12 mouse cellular contexts compared by ENCODE assay signal in the genomic region with DNA sequence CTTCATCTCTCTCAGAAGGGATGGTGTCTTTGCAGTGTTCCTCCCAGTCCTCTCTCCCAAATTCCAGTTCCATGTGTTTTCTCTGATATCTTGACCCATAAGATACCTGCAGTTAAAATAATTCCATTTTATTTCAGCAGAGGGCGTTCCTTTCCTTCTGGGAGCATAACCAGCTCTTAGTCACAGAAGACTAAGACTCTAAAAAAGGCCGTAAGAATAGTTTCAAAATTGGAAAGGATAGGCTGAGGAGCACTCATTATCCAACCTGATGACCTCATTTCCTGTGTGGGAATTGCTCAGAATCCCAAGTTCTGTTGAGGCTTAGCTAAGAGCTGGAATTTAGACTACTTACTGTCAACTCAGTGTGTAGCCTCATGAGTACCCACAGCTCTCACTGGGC. TPM values are rescaled to one million over a fixed set of nuclear protein-coding genes. Genes with fewer than 3 reads are reported as not detected.
DNase-seq lines count a peak whose midpoint lies in the region; ATAC-seq and TF ChIP-seq lines count a peak whose summit lies in the region.
"Had no signal": no experiment of that assay in that cellular context is flagged by ENCODE, and none has a peak within 500 bp of the region (broad histone marks: within the 10 kb centered on the region; RNA-seq: fewer than 3 reads in every experiment).

No protein-coding gene starts in this region.

- no peaks in the 10 kb centered on the region for H3K9me3 ChIP-seq in CH12.LX (replicated peaks; ENCODE audit: low read length)
- H3K9me3 ChIP-seq: embryonic facial prominence, embryonic 13.5 days; kidney, embryonic 15.5 days had no signal

- dilution Hi-C loops in CH12.LX (cut with MboI; ENCODE audit: extremely low pct_ligation_motif_present, extremely low pct_unique_long_range_greater_than_20kb, low sequenced_read_pairs) = no loop called here

- no peak for TF ChIP-seq POLR2A in CH12.LX (IDR thresholded peaks at IDR 0.05; ENCODE audit: low read depth, low read length)

- in situ Hi-C loops in CH12.LX (cut with MboI; ENCODE audit: low pct_ligation_motif_present, low pct_unique_long_range_greater_than_20kb, low sequenced_read_pairs) = no loop called here

- H3K79me2 ChIP-seq in CH12.LX (replicated peaks; ENCODE audit: control insufficient read depth, extremely low read depth, insufficient read depth, poor library complexity, severe bottlenecking) = no peaks in the 10 kb centered on the region

- no peak overlapping the region for H3K4me2 ChIP-seq in CH12.LX (ENCODE audit: insufficient read depth, low read depth, poor library complexity, severe bottlenecking)
- H3K4me2 ChIP-seq: embryonic facial prominence, embryonic 13.5 days; kidney, embryonic 15.5 days had no signal

- TF ChIP-seq CTCF in layer of hippocampus, adult 2 months (conservative IDR thresholded peaks at IDR 0.05) = peak; percentile 77
- peak; percentile 34 to 86; a peak in 3 of 4 replicates for TF ChIP-seq CTCF in CH12.LX (conservative IDR thresholded peaks at IDR 0.05 in 1 of 2, IDR thresholded peaks at IDR 0.05 in 1 of 2; ENCODE audit: low read depth in 2 of 2, low read length in 2 of 2)

- peaks cover 3% of the 10 kb centered on the region for H3K27me3 ChIP-seq in CH12.LX (replicated peaks)
- H3K27me3 ChIP-seq: embryonic facial prominence, embryonic 13.5 days; kidney, embryonic 15.5 days had no signal

- H3K9ac ChIP-seq in CH12.LX (ENCODE audit: insufficient read depth, low read depth) = no peak overlapping the region
- H3K9ac ChIP-seq: embryonic facial prominence, embryonic 13.5 days; kidney, embryonic 15.5 days had no signal

- no peak overlapping the region for H3K27ac ChIP-seq in layer of hippocampus, adult 2 months
- H3K27ac ChIP-seq in CH12.LX (ENCODE audit: insufficient read depth, low read depth) = no peak overlapping the region
- H3K27ac ChIP-seq: embryonic facial prominence, embryonic 13.5 days; kidney, embryonic 15.5 days had no signal

- ATAC-seq in frontal cortex, adult (ENCODE audit: low TSS enrichment) = peak; percentile 92
- ATAC-seq: CD4-positive, CD25-positive, alpha-beta regulatory T cell, adult 4 months had no signal

- H3K4me3 ChIP-seq in layer of hippocampus, adult 2 months = no peak overlapping the region
- no peak overlapping the region for H3K4me3 ChIP-seq in CH12.LX (replicated peaks in 1 of 3; ENCODE audit: low read depth in 2 of 3, low read length in 2 of 3, poor library complexity in 1 of 3)
- H3K4me3 ChIP-seq: embryonic facial prominence, embryonic 13.5 days; kidney, embryonic 15.5 days had no signal

- peaks cover 4 to 34% of the 10 kb centered on the region in 2 experiments for H3K4me1 ChIP-seq in CH12.LX (ENCODE audit: control insufficient read depth in 1 of 2, insufficient read depth in 2 of 2)

- DNase-seq in frontal cortex, postnatal 14 days (ENCODE audit: low spot score in 2 of 2) = no peak
- no peak for DNase-seq in layer of hippocampus, adult 2 months (ENCODE audit: low spot score in 2 of 2)
- no peak for DNase-seq in layer of hippocampus, adult 11-12 months (ENCODE audit: low spot score)
- DNase-seq in CH12.LX (ENCODE audit: extremely low read depth) = no peak
- peak; percentile 54 for DNase-seq in embryo, embryonic 11 days
- DNase-seq in retina, postnatal 1 day = no peak
- no peak for DNase-seq in ovary, postnatal 14 days (ENCODE audit: low spot score)
- DNase-seq: lung, adult 2 months had no signal

- TF ChIP-seq EP300 in CH12.LX (IDR thresholded peaks at IDR 0.05; ENCODE audit: low read length) = no peak

- no peaks in the 10 kb centered on the region for H3K36me3 ChIP-seq in CH12.LX (replicated peaks in 1 of 2; ENCODE audit: control insufficient read depth in 1 of 2, insufficient read depth in 1 of 2, low read length in 1 of 2)
- H3K36me3 ChIP-seq: embryonic facial prominence, embryonic 13.5 days; kidney, embryonic 15.5 days had no signal

- TF ChIP-seq RAD21 in CH12.LX (IDR thresholded peaks at IDR 0.05; ENCODE audit: low read depth, low read length) = peak; percentile 89

TF ChIP-seq in CH12.LX, 34 proteins besides CTCF, POLR2A, EP300 and RAD21:
- TF ChIP-seq MAFK (IDR thresholded peaks at IDR 0.05; ENCODE audit: insufficient replicate concordance, low read length) (no peak), CHD1 (IDR thresholded peaks at IDR 0.05; ENCODE audit: low read depth, low read length) (no peak), GABPA (IDR thresholded peaks at IDR 0.05; ENCODE audit: insufficient replicate concordance, low read depth, low read length) (no peak), ZC3H11A (IDR thresholded peaks at IDR 0.05; ENCODE audit: low read depth, low read length) (peak; percentile 54; the same call in 1 of the 2 replicates), NELFE (IDR thresholded peaks at IDR 0.05; ENCODE audit: low read depth, low read length) (peak; percentile 12; the same call in 1 of the 2 replicates), USF2 (conservative IDR thresholded peaks at IDR 0.05; ENCODE audit: low read depth, low read length) (no peak), SMC3 (IDR thresholded peaks at IDR 0.05; ENCODE audit: low read depth, low read length) (peak; percentile 83), JUND (conservative IDR thresholded peaks at IDR 0.05; ENCODE audit: low read depth, low read length) (0 out of 2 replicates have a peak, but pooled peaks have one; percentile 17)

RNA-seq across cellular contexts. Expression of gene Zfp366, which starts 14.3 kb away (rescaled TPM):
- 1 to 10 TPM; 2.5 to 4.9 TPM for total RNA-seq in layer of hippocampus, adult 2 months (2021)
- total RNA-seq in CH12.LX (2012; rRNA removed) (not detected in 2 replicates), CH12.LX (2014; rRNA removed) (not detected in 2 replicates)
- polyA plus RNA-seq in CH12.LX (2012; ENCODE audit: insufficient read length, low read depth) = not detected in 2 replicates
